Mouse (Mus musculus) intestine, embryonic 15.5 days (tissue): ENCODE data around the gene Dnajc13. TPM values are rescaled to one million over a fixed set of nuclear protein-coding genes. Genes with fewer than 3 reads are reported as not detected.
A peak's percentile ranks its signal among the peaks of the same experiment; 100 is the strongest.

Source experiments
- ATAC-seq: fragments of 200-750 bp; cut with Nextera tagmentation; 2 replicates; pipeline ENCODE4 v1.8.0; 2017; ENCODE audit warnings: moderate TSS enrichment, moderate library complexity
- H3K27ac ChIP-seq: fragments of 300-500 bp; sonication (generic); 2 replicates; pipeline ENCODE4 v1.5.1; 2015; ENCODE audit warnings: mild to moderate bottlenecking, inconsistent platforms
- H3K27me3 ChIP-seq: fragments of 300-500 bp; sonication (generic); replicated peaks from 2 replicates; pipeline ENCODE4 v1.6.1; 2015; ENCODE audit warnings: inconsistent platforms
- H3K36me3 ChIP-seq: fragments of 300-500 bp; sonication (generic); 2 replicates; pipeline ENCODE4 v1.6.1; 2015; ENCODE audit warnings: inconsistent platforms
- H3K4me1 ChIP-seq: fragments of 300-500 bp; sonication (generic); replicated peaks from 2 replicates; pipeline ENCODE4 v1.6.1; 2015; ENCODE audit warnings: inconsistent platforms
- H3K4me2 ChIP-seq: fragments of 300-500 bp; sonication (generic); replicated peaks from 2 replicates; pipeline ENCODE4 v1.6.1; 2015; ENCODE audit warnings: mild to moderate bottlenecking, inconsistent platforms
- H3K4me3 ChIP-seq: fragments of 300-500 bp; sonication (generic); replicated peaks from 2 replicates; pipeline ENCODE4 v1.5.1; 2015; ENCODE audit warnings: inconsistent platforms
- H3K9ac ChIP-seq: fragments of 300-500 bp; sonication (generic); 2 replicates; pipeline ENCODE4 v1.6.1; 2015; ENCODE audit warnings: inconsistent platforms
- H3K9me3 ChIP-seq: fragments of 300-500 bp; sonication (generic); 2 replicates; pipeline ENCODE4 v1.6.1; 2016; ENCODE audit warnings: inconsistent platforms
- WGBS: fragments of 180-500 bp; shearing (Covaris S2); methylation state at CpG from one replicate; pipeline ENCODE4 v1.1.7; 2015; 5-methylcytosine and 5-hydroxymethylcytosine counted together
- polyA plus RNA-seq: library from polyadenylated mRNA; unstranded; fragments of >200 nt; fragmentation: Nextera tagmentation; extraction: Ambion mirVana; gene quantifications from 2 replicates; pipeline ENCODE4 v1.2.1, GENCODE M21; 2015

Dnajc13 gene
- 19.1 and 21.8 TPM in 2 replicates for polyA plus RNA-seq

DNA sequence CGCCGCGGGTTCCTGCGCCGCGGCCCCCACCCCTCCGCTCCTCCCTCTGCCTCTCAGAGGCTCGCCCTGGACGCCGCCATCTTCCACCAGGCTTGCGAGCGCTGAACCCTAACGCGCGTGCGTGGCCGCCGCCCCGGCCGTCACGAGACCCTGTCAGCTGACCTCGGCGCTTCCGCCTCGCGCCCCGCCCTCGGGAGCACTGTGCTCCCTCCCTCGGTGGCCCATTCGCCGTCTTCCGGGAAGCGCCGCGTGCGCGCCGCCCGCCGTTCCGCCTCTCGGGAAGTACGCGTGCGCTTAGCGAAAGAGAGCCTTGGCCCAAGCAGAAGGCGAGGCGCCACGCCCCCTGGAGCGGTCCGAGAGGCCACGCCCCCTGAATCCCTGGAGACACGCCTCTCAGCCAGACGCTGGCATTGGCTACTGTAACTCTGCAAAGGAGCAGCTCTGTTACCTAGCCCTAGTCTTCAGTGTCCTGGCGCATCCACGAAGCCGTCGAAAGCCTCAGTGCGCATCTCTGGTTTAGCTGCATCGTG lies at the start of gene Dnajc13:
Dnajc13 (minus strand) TSS at position 108 of the 530 bp plus-strand sequence.
- Histone ChIP-seq H3K27me3 (no peaks in the 10 kb centered on the region), H3K9me3 (no peaks in the 10 kb centered on the region), H3K36me3 (no peaks in the 10 kb centered on the region), H3K4me1 (peaks cover 9% of the 10 kb centered on the region; the same call in 1 of the 2 replicates), H3K4me2 (peak within 1 kb of the TSS; percentile 82), H3K4me3 (peak within 1 kb of the TSS; percentile 88), H3K9ac (peak within 1 kb of the TSS; percentile 83), H3K27ac (peak within 1 kb of the TSS; percentile 90)
- under 1% methylated on average over 60 of the region's 60 CpGs for WGBS
- peak; percentile 98 for ATAC-seq

DNA sequence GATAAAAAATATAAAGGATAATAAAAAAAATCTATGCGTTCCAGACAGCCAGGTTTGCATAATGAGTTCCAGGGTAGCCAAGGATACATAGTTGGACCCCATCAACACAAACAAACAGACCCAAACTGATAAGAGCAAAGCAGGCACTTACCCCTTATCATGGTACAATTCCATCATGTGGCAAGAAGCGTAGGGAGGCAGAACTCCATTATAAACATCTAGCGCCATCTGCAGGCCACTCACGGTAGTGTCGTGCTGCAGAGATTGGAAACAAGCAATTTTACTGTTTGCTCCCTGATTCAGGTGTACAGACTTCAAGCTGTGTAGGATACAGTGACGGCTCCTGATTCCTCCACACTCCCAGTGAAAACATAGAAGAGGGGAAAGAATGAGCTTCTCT lies 44.0 kb upstream of the Dnajc13 start:
- ATAC-seq, result no peak
- 0 out of 2 replicates have a peak, but pooled peaks cover 2% of the 10 kb centered on the region for H3K4me1 ChIP-seq
- no peaks in the 10 kb centered on the region for H3K27me3 ChIP-seq
- no peaks in the 10 kb centered on the region for H3K9me3 ChIP-seq
- no peak overlapping the region for H3K27ac ChIP-seq
- no peaks in the 10 kb centered on the region for H3K36me3 ChIP-seq
- H3K9ac ChIP-seq, result no peak overlapping the region
- H3K4me2 ChIP-seq, result no peak overlapping the region
- no peak overlapping the region for H3K4me3 ChIP-seq
- 14% methylated on average over 6 of the region's 6 CpGs for WGBS

DNA sequence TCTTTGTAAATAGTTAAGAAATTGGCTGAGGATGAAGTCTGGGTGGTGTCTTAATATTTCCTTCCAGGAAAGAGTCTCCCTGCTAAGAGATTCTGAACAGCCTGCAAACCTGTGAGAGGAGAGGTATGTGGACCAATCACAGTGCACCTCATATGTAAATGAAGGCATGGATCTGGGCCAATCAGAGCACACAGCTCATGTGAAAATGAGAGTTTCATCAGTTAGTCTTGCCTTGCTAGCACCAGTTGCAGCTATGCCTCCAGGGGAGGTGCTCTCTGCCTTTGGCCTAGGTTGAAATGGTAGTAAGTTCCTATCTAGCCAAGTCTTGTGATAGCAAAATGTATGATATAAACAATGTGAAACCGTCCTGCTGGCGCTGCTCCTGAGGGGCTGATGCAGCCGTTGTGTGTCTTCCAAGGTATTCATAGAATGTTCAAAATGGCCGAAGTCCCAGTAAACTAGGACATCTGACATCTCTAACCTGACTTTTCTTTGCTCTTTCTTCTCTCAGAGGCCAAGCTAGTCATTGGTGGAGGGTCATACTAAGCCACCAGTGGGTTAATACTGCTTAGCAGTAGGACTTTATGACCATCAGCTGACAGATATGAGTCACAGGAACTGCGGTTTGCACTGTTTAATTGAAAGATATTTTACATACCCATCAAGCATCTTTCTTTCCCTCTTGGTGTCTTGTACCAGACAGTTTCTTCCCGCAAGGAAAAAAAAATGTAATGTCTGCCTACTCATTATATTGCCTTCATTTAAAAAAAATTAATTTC lies 42.8 kb upstream of the Dnajc13 start:
- H3K9ac ChIP-seq, result no peak overlapping the region
- H3K4me3 ChIP-seq, result no peak overlapping the region
- no peaks in the 10 kb centered on the region for H3K9me3 ChIP-seq
- H3K4me2 ChIP-seq, result no peak overlapping the region
- no peaks in the 10 kb centered on the region for H3K27me3 ChIP-seq
- 79% methylated on average over 6 of the region's 6 CpGs for WGBS
- H3K27ac ChIP-seq, result no peak overlapping the region
- 0 out of 2 replicates have a peak, but pooled peaks cover 2% of the 10 kb centered on the region for H3K4me1 ChIP-seq
- no peak for ATAC-seq
- no peaks in the 10 kb centered on the region for H3K36me3 ChIP-seq

DNA sequence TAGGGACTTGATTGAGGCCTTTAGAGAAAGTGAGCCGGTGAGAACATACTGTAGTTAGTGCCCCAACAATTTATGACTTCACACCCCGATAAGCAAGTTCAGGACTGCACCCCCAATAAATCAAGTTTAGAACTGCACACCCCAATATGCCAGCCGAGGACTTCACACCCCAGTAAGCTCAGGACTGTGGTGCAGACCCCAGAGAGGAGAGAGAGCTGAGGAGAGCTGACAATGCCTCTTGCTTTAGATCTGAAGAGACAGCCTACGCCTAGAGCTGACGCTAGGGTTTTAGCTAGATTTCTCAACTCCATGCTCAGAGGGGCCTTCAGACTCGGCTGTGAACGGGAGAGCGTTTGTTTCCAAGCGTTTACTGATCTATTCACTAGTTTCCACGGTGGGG lies 42.1 kb upstream of the Dnajc13 start:
- no peak overlapping the region for H3K9ac ChIP-seq
- WGBS, result 51% methylated on average over 10 of the region's 10 CpGs
- no peaks in the 10 kb centered on the region for H3K27me3 ChIP-seq
- H3K36me3 ChIP-seq, result no peaks in the 10 kb centered on the region
- 0 out of 2 replicates have a peak, but pooled peaks cover 2% of the 10 kb centered on the region for H3K4me1 ChIP-seq
- H3K4me3 ChIP-seq, result no peak overlapping the region
- peak; percentile 59 for ATAC-seq
- H3K4me2 ChIP-seq, result no peak overlapping the region
- no peaks in the 10 kb centered on the region for H3K9me3 ChIP-seq
- H3K27ac ChIP-seq, result no peak overlapping the region

DNA sequence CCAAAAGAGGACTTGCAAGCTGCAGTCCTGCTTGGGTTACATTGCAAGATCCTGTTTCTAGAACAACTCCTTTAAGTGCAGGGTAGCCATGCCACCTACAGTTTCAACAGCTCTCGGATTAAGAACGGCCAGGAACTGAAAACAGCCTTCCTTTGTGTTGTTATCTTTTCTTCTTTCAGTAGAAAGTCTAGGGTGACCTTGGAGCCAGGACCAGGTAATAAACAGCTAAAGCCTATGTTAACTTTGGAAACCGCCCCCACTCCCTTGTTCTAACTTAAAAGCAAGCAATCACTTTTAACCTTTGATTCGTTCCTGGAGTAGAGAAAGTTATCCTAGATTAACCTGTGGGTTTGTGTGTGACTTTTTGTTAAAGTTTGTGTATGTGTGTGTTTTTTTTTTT lies 41.6 kb upstream of the Dnajc13 start:
- Histone ChIP-seq H3K36me3 (no peaks in the 10 kb centered on the region), H3K27me3 (no peaks in the 10 kb centered on the region), H3K4me3 (no peak overlapping the region), H3K9ac (no peak overlapping the region), H3K4me2 (no peak overlapping the region), H3K9me3 (no peaks in the 10 kb centered on the region), H3K4me1 (0 out of 2 replicates have a peak, but pooled peaks cover 2% of the 10 kb centered on the region), H3K27ac (no peak overlapping the region)
- WGBS, result 56% methylated on average over 4 of the region's 4 CpGs
- peak; percentile 56 for ATAC-seq

DNA sequence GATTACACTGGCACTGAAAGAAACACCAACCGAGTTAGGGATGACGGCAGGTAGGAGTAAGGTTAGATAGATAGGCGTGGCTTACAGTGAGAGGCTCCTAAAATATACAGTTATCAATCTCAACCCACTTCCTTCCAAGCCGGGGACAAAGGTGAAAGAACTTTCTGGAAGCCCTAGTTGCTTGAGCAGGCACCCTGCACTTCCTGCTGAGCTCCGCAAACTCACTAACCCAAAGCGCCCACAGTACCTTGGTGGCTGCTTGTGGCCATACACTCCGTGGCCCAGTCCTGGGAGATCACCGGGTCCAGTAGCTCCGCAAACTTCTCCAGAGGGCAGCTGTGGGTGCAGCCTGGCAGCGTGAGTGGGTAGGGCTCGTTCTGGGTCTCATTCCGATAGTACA lies 37.8 kb upstream of the Dnajc13 start:
- WGBS, result 66% methylated on average over 12 of the region's 12 CpGs
- 0 out of 2 replicates have a peak, but pooled peaks cover 2% of the 10 kb centered on the region for H3K4me1 ChIP-seq
- peak; percentile 68 for ATAC-seq

DNA sequence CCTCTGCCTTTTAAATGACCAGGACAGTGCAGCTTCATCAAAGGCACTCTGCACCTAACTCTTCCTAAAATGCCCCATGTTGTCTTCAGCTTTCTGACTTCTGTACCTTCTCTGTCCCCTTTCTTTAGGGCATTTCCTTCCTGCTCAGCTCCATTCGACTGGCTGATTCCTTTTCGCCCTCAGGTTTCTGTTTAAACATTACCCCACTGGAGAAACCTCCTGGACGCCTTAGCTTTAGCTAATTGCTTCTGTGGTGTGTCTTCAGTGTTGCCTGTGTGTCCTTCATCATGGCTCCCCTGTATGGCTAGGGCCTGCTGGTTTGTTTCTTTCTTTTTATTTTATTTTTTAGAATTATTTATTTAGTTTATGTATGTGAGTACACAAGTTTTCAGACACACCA lies 34.3 kb upstream of the Dnajc13 start:
- no peak for ATAC-seq
- H3K4me3 ChIP-seq, result no peak overlapping the region
- 61% methylated on average over 3 of the region's 3 CpGs for WGBS

More for the DNA sequence above, 37.8 kb upstream of the Dnajc13 start:
- Histone ChIP-seq H3K4me3 (no peak overlapping the region), H3K9ac (no peak overlapping the region), H3K27ac (no peak overlapping the region), H3K9me3 (no peaks in the 10 kb centered on the region), H3K27me3 (no peaks in the 10 kb centered on the region), H3K36me3 (no peaks in the 10 kb centered on the region), H3K4me2 (no peak overlapping the region)

DNA sequence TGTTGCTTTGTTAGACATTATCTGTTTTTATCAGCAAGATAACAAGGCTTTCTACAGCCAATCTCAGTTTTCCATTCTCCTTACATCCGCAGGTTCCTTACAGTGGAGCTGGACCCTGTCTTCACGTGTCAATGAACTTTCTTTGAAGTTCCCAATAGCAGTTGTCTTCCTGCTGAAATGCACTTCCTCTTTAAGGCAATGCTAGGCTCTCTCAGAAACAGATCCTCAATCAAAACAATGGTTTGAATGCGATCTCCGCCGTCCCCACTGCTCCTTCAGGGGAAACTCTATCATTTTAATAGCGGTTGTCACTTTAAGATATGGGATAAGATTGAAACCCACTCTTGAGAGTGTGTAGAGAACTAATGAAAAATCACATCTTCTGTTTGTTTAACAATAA lies 22.2 kb upstream of the Dnajc13 start:
- no peaks in the 10 kb centered on the region for H3K27me3 ChIP-seq
- no peak overlapping the region for H3K4me2 ChIP-seq
- no peaks in the 10 kb centered on the region for H3K36me3 ChIP-seq
- H3K4me1 ChIP-seq, result no peaks in the 10 kb centered on the region
- no peak overlapping the region for H3K4me3 ChIP-seq
- no peak for ATAC-seq
- no peaks in the 10 kb centered on the region for H3K9me3 ChIP-seq
- WGBS, result 58% methylated on average over 6 of the region's 6 CpGs
- no peak overlapping the region for H3K27ac ChIP-seq
- H3K9ac ChIP-seq, result no peak overlapping the region

More for the DNA sequence above, 34.3 kb upstream of the Dnajc13 start:
- no peak overlapping the region for H3K9ac ChIP-seq
- no peak overlapping the region for H3K27ac ChIP-seq
- H3K4me1 ChIP-seq, result no peaks in the 10 kb centered on the region
- no peak overlapping the region for H3K4me2 ChIP-seq
- H3K36me3 ChIP-seq, result no peaks in the 10 kb centered on the region
- H3K27me3 ChIP-seq, result no peaks in the 10 kb centered on the region
- H3K9me3 ChIP-seq, result no peaks in the 10 kb centered on the region

DNA sequence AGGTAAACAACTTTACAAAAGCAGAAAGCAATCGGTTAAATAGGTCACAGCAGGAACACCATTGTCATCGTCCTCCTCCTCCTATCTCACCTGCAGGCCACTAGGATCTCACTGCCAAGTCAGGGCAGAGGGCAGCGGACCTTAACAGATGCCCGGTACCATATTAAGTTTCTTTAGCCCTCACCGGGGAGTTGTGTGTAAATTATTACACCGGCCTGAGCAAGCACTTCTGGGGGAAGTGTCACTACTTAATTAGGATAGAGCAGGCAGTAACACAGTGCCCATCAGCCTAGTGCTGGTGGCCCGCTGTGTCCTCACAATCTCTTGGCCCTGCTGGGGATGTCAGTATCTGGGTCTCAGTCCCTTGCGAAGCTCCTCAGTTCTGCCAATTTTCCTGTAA lies 19.8 kb upstream of the Dnajc13 start:
- H3K4me2 ChIP-seq, result no peak overlapping the region
- no peaks in the 10 kb centered on the region for H3K4me1 ChIP-seq
- no peak overlapping the region for H3K4me3 ChIP-seq
- H3K27me3 ChIP-seq, result no peaks in the 10 kb centered on the region
- H3K27ac ChIP-seq, result no peak overlapping the region
- no peaks in the 10 kb centered on the region for H3K9me3 ChIP-seq
- no peak overlapping the region for H3K9ac ChIP-seq
- ATAC-seq, result no peak
- whole genome bisulfite sequencing, result 52% methylated on average over 8 of the region's 8 CpGs
- H3K36me3 ChIP-seq, result no peaks in the 10 kb centered on the region

DNA sequence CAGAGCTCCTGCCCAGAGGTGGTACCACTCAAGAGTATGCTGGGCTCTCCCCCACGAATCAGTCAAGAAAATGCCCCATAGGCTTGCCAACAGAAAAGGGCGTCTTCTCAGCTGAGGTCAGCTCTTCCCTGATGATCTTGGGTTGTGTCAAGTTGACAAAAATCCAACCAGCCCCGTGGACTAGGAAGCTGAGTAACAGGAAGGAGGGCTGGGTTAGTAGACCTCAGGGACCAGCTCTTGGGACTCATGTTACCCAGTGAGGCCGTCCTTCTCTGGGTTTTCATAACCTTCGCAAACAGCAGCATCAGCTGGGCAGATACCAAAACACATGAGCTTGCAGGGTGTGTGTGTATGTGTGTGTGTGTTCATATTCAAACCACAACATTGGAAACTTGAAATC lies 19.0 kb upstream of the Dnajc13 start:
- Histone ChIP-seq H3K4me2 (no peak overlapping the region), H3K9me3 (no peaks in the 10 kb centered on the region), H3K4me3 (no peak overlapping the region), H3K4me1 (no peaks in the 10 kb centered on the region), H3K9ac (no peak overlapping the region), H3K36me3 (no peaks in the 10 kb centered on the region), H3K27me3 (no peaks in the 10 kb centered on the region), H3K27ac (no peak overlapping the region)
- ATAC-seq, result no peak
- WGBS, result 75% methylated on average over 5 of the region's 5 CpGs

DNA sequence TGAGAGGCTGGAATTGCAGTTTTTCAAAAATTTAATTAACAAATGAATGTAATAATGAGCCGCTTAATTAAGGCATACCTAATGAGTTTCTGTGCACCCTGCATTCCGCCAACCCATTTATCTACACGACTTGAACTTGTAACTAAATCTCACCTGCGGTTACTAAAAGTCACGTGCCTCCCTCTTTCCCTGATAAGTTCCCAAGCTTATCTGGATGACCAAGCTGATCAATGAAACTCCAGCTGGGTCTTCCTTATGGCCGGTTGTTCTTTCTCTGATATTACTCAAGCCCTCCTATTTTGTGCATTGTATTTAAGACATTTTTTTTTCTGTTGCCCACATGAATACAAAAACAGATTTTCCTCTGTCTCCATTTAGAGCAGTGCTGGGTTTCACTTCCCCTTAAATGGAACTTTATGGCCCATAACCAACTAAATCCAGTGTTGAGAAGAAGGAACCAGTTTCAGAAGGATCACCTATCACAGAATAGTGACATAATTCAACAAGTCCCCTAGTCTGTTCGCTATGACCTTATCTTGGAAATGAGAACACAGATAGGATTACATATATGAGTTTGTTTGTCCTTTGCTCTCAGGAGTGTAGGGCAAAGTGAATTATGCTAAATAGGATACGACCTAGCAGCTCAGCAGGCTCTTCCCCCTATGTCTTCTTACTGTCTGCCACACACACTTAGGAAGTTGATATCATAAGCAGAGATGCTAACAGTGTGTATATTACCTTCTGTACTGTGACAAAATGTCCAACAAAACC lies 18.2 kb upstream of the Dnajc13 start:
- H3K27ac ChIP-seq, result no peak overlapping the region
- no peak overlapping the region for H3K4me3 ChIP-seq
- no peaks in the 10 kb centered on the region for H3K36me3 ChIP-seq
- no peak overlapping the region for H3K4me2 ChIP-seq
- no peak overlapping the region for H3K9ac ChIP-seq
- no peaks in the 10 kb centered on the region for H3K4me1 ChIP-seq
- no peaks in the 10 kb centered on the region for H3K9me3 ChIP-seq
- WGBS, result 65% methylated on average over 8 of the region's 8 CpGs
- no peaks in the 10 kb centered on the region for H3K27me3 ChIP-seq
- ATAC-seq, result peak; percentile 51

DNA sequence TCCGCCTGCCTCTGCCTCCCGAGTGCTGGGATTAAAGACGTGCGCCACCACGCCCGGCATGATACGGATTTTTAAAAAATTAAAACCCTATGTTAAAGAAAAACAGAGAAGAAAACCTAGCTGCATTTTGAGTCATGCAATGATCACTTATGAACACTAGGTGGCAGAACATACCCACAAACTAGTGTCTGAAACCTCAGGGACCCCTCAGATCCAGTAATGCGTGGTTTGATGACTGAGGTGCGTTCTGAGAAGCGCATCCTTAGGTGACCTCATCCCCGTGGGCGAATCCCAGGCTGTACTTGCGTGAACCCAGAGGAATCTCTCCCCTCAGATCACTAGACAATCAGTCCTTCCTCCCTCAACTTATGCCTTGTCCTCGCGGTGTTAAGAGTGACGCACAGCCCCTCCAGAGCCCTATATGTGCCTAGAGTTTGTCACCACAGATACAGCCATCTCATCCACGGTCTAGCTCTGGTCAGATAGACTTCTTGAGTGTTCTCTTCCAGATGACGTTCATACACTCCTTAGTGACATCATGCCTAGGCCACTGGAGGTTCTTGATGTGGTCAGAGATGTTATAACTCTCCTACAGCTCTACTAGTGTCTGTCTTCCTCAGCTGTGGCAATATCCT lies 14.9 kb upstream of the Dnajc13 start:
- H3K4me1 ChIP-seq, result no peaks in the 10 kb centered on the region
- no peak overlapping the region for H3K9ac ChIP-seq
- peak overlapping the region; percentile 33; the same call in 1 of the 2 replicates for H3K4me2 ChIP-seq
- 22% methylated on average over 18 of the region's 18 CpGs for WGBS
- no peak overlapping the region for H3K4me3 ChIP-seq
- no peak overlapping the region for H3K27ac ChIP-seq
- H3K9me3 ChIP-seq, result no peaks in the 10 kb centered on the region
- H3K36me3 ChIP-seq, result no peaks in the 10 kb centered on the region
- no peaks in the 10 kb centered on the region for H3K27me3 ChIP-seq
- ATAC-seq, result 0 out of 2 replicates have a peak, but pooled peaks have one; percentile 45
